Mouse (Mus musculus) heart, postnatal 0 days (tissue): Measurements from ENCODE around the gene Nacc1.

ENCODE experiments used
- CTCF ChIP-seq: IDR thresholded peaks from 2 replicates; pipeline ENCODE4 v1.5.1; 2016; ENCODE audit warnings: antibody characterized with exemption, control low read depth, low read depth
- EP300 ChIP-seq: IDR thresholded peaks from 2 replicates; pipeline ENCODE4 v1.6.1; 2016; ENCODE audit warnings: antibody characterized with exemption, low read depth

DNA sequence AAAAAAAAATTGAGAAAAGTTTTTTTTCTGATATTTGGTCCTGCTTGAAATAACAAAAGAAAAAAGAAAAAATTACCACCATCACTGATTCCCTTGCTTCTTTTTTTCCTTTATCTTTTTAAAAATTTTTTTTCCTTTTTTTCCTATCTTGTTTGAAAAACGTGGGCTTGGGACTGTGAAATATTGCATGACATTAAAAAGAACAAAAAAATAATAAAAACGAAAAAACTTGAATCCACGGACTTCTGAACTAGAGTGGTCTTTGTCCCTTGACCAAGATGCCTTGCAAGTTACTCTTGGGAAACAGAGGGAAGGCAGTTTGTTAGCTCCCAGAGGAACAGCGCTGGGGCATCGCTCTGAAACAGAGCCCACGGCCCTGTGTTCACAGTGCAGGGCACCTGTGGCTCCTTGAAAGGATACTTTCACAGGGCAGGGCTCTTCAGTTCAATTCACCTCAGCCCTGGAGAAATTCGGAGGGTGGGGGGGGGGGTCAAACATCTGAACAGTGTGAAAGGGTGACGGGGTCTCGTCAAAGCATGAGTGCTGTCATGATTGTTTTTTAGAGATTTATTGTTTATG lies 47.6 kb downstream of the Nacc1 start:
- TF ChIP-seq CTCF: no peak
- no peak for TF ChIP-seq EP300
